Mouse (Mus musculus): Measurements from ENCODE around the gene Carmil2. TPM values are rescaled to one million over a fixed set of nuclear protein-coding genes. Genes with fewer than 3 reads are reported as not detected.

Carmil2 gene
- polyA plus RNA-seq, 1 experiment from 2014 or later, result 1.4 TPM

- no peaks in the 10 kb centered on the region for H3K27me3 ChIP-seq
- H3K27ac ChIP-seq, result no peak overlapping the region
- WGBS, result 63% methylated on average over 6 of the region's 6 CpGs
- H3K4me1 ChIP-seq, result 0 out of 2 replicates have a peak, but pooled peaks cover 3% of the 10 kb centered on the region
- ATAC-seq (ENCODE audit: borderline replicate concordance, extremely low read depth, low FRiP score, low TSS enrichment), result no peak
- H3K9me3 ChIP-seq, result no peaks in the 10 kb centered on the region
- no peak overlapping the region for H3K4me3 ChIP-seq
- no peak overlapping the region for H3K4me2 ChIP-seq
- peaks cover 29% of the 10 kb centered on the region for H3K36me3 ChIP-seq
- no peak overlapping the region for H3K9ac ChIP-seq
These were observed 477 bp downstream of the Carmil2 start for GRCm38 (mm10) chr8:105686551-105686950.

DNA sequence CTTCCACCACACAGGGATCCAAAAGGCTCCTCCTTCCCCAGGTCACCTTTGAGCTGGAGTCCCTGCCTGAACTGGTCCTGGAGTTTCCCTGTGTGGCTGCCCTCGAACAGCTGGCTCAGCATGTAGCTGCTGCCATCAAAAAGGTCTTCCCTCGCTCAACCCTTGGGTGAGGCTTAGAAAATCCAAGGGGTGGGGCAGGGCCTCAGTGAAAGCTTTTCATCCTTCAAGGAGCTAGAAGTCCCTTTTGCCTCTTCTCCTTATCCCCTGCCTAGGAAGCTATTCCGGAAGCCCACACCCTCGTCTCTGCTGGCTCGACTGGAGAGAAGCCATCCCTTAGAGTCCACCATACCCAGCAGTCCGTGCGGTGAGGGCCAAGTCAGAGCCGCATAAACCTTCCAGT, 1.4 kb downstream of the Carmil2 start:
- Histone ChIP-seq H3K4me2 (no peak overlapping the region), H3K4me1 (0 out of 2 replicates have a peak, but pooled peaks cover 3% of the 10 kb centered on the region), H3K27ac (no peak overlapping the region), H3K9ac (no peak overlapping the region), H3K27me3 (no peaks in the 10 kb centered on the region), H3K36me3 (peaks cover 20% of the 10 kb centered on the region), H3K4me3 (no peak overlapping the region), H3K9me3 (no peaks in the 10 kb centered on the region)
- ATAC-seq (ENCODE audit: borderline replicate concordance, extremely low read depth, low FRiP score, low TSS enrichment), result no peak
- 57% methylated on average over 8 of the region's 8 CpGs for WGBS

- no peak overlapping the region; the same call in 1 of the 2 replicates for H3K9ac ChIP-seq
- H3K9me3 ChIP-seq, result no peaks in the 10 kb centered on the region
- 52% methylated on average over 14 of the region's 14 CpGs for WGBS
- no peaks in the 10 kb centered on the region for H3K27me3 ChIP-seq
- H3K4me3 ChIP-seq, result no peak overlapping the region
- no peak for ATAC-seq (ENCODE audit: borderline replicate concordance, extremely low read depth, low FRiP score, low TSS enrichment)
- no peak overlapping the region for H3K27ac ChIP-seq
- peaks cover 12% of the 10 kb centered on the region for H3K36me3 ChIP-seq
- H3K4me2 ChIP-seq, result no peak overlapping the region
- 0 out of 2 replicates have a peak, but pooled peaks cover 3% of the 10 kb centered on the region for H3K4me1 ChIP-seq
These were observed 2.2 kb downstream of the Carmil2 start for GRCm38 (mm10) chr8:105688242-105688752.

GRCm38 (mm10) chr8:105689256-105689982, 3.3 kb downstream of the Carmil2 start:
- H3K4me1 ChIP-seq, result peaks cover 14% of the 10 kb centered on the region
- 54% methylated on average over 35 of the region's 35 CpGs for WGBS
- no peak overlapping the region for H3K27ac ChIP-seq
- no peaks in the 10 kb centered on the region for H3K9me3 ChIP-seq
- peaks cover 1% of the 10 kb centered on the region; the same call in 1 of the 2 replicates for H3K36me3 ChIP-seq
- H3K27me3 ChIP-seq, result no peaks in the 10 kb centered on the region; the same call in 1 of the 2 replicates
- H3K4me3 ChIP-seq, result no peak overlapping the region
- H3K9ac ChIP-seq, result no peak overlapping the region
- no peak overlapping the region for H3K4me2 ChIP-seq
- no peak for ATAC-seq (ENCODE audit: borderline replicate concordance, extremely low read depth, low FRiP score, low TSS enrichment)

GRCm38 (mm10) chr8:105689983-105690360, 3.9 kb downstream of the Carmil2 start:
- H3K36me3 ChIP-seq, result no peaks in the 10 kb centered on the region
- 82% methylated on average over 9 of the region's 9 CpGs for WGBS

DNA sequence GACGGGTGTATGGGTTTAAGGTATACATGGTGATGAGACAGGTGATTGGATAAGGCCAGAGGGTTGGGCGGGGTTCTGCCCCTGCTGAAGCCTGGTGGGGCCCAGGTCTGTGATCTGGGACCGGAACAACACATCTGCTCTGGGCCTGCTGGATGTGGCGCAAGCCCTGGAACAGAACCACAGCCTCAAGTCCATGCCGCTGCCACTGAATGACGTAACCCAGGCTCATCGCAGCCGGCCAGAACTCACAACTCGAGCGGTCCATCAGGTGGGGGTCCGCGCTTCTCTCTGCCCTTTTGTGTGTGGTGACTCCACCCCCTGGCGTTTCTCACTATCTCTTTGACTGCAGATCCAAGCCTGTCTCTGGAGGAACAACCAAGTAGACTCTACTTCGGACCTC, 4.9 kb downstream of the Carmil2 start:
- Histone ChIP-seq H3K9me3 (no peaks in the 10 kb centered on the region), H3K4me3 (no peak overlapping the region), H3K4me1 (peaks cover 15% of the 10 kb centered on the region), H3K27me3 (no peaks in the 10 kb centered on the region; the same call in 1 of the 2 replicates), H3K27ac (no peak overlapping the region), H3K4me2 (no peak overlapping the region), H3K9ac (no peak overlapping the region), H3K36me3 (no peaks in the 10 kb centered on the region)
- WGBS, result 77% methylated on average over 14 of the region's 14 CpGs
- ATAC-seq (ENCODE audit: borderline replicate concordance, extremely low read depth, low FRiP score, low TSS enrichment), result no peak

More at GRCm38 (mm10) chr8:105689983-105690360, 3.9 kb downstream of the Carmil2 start:
- H3K9ac ChIP-seq, result no peak overlapping the region
- ATAC-seq (ENCODE audit: borderline replicate concordance, extremely low read depth, low FRiP score, low TSS enrichment), result no peak
- no peaks in the 10 kb centered on the region; the same call in 1 of the 2 replicates for H3K27me3 ChIP-seq
- H3K9me3 ChIP-seq, result no peaks in the 10 kb centered on the region
- H3K27ac ChIP-seq, result no peak overlapping the region
- H3K4me2 ChIP-seq, result no peak overlapping the region
- H3K4me1 ChIP-seq, result peaks cover 17% of the 10 kb centered on the region
- no peak overlapping the region for H3K4me3 ChIP-seq

DNA sequence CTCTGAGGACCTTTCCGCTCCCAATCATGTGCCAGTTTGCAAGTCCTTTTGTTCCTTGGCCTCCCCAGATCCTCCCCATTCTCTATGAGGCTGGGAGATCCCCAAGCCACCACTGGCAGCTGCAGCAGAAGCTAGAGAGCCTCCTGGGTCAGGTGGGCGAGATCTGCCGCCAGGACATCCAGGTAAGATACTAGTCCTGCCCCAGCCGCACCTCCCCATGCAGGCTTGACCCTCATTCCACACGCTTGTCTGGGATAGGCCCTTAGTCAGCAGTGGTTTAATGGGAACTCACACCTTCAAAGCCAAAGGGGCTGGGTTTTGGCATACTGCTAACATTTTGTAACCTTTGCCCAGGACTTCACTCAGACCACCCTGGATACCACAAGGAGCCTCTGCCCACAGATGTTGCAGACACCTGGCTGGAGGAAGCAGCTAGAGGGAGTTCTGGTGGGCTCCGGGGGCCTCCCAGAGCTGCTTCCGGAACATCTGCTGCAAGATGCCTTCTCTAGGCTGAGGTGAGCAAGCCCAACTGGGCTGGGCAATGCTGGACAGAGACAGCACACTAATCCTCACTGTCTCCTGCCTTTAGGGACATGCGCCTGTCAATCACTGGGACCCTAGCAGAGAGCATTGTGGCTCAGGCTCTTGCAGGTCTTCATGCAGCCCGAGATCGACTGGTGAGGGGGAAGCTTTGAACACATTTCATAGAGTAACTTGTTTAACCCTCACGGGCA, 6.5 kb downstream of the Carmil2 start:
- Histone ChIP-seq H3K4me2 (no peak overlapping the region), H3K9me3 (no peaks in the 10 kb centered on the region), H3K27ac (no peak overlapping the region), H3K4me3 (no peak overlapping the region), H3K36me3 (no peaks in the 10 kb centered on the region), H3K9ac (no peak overlapping the region), H3K27me3 (no peaks in the 10 kb centered on the region; the same call in 1 of the 2 replicates), H3K4me1 (peaks cover 14% of the 10 kb centered on the region)
- 88% methylated on average over 11 of the region's 11 CpGs for WGBS
- no peak for ATAC-seq (ENCODE audit: borderline replicate concordance, extremely low read depth, low FRiP score, low TSS enrichment)

DNA sequence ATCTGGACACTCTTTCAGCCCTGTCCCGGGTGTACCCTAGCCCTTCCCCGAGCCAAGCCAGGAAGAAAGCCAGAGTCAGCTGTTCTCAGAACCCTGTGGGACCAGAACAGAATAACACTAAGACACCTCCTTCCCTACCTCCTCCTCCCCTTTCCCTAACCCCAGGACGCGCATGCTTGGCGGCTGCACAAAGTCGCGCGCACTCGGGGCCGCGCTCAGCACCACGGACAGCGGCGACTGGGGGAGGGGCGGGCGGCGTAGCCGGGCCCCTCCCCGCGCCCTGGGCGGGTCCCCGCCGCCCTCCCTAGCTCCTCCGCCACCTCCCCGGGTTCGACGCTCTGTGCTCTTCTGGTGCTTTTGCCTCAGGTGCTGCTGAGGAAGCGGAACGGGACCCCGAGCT, 7.6 kb downstream of the Carmil2 start:
- WGBS, result 4% methylated on average over 27 of the region's 30 CpGs
- Histone ChIP-seq H3K27ac (no peak overlapping the region), H3K4me1 (peaks cover 14% of the 10 kb centered on the region), H3K4me3 (peak overlapping the region; percentile 44), H3K36me3 (peaks cover 7% of the 10 kb centered on the region; the same call in 1 of the 2 replicates), H3K27me3 (no peaks in the 10 kb centered on the region; the same call in 1 of the 2 replicates), H3K9me3 (no peaks in the 10 kb centered on the region), H3K9ac (peak overlapping the region; percentile 5; the same call in 1 of the 2 replicates), H3K4me2 (peak overlapping the region; percentile 88)
- peak; percentile 25; the same call in 1 of the 2 replicates for ATAC-seq (ENCODE audit: borderline replicate concordance, extremely low read depth, low FRiP score, low TSS enrichment)

- Histone ChIP-seq H3K9ac (peak overlapping the region; percentile 5; the same call in 1 of the 2 replicates), H3K36me3 (peaks cover 8% of the 10 kb centered on the region; the same call in 1 of the 2 replicates), H3K27ac (no peak overlapping the region), H3K4me2 (peak overlapping the region; percentile 88), H3K4me3 (peak overlapping the region; percentile 44), H3K4me1 (peaks cover 14% of the 10 kb centered on the region), H3K27me3 (no peaks in the 10 kb centered on the region; the same call in 1 of the 2 replicates), H3K9me3 (no peaks in the 10 kb centered on the region)
- WGBS, result 10% methylated on average over 40 of the region's 40 CpGs
- ATAC-seq (ENCODE audit: borderline replicate concordance, extremely low read depth, low FRiP score, low TSS enrichment), result peak; percentile 27
These were observed 8.2 kb downstream of the Carmil2 start for GRCm38 (mm10) chr8:105694051-105694799.

GRCm38 (mm10) chr8:105695080-105695780, 9.2 kb downstream of the Carmil2 start:
- Histone ChIP-seq H3K9me3 (no peaks in the 10 kb centered on the region), H3K4me1 (peaks cover 23% of the 10 kb centered on the region), H3K27me3 (no peaks in the 10 kb centered on the region; the same call in 1 of the 2 replicates), H3K9ac (no peak overlapping the region), H3K27ac (no peak overlapping the region), H3K4me2 (no peak overlapping the region), H3K4me3 (no peak overlapping the region), H3K36me3 (peaks cover 8% of the 10 kb centered on the region; the same call in 1 of the 2 replicates)
- 75% methylated on average over 30 of the region's 30 CpGs for WGBS
- ATAC-seq (ENCODE audit: borderline replicate concordance, extremely low read depth, low FRiP score, low TSS enrichment), result no peak
